Mouse (Mus musculus) brain, embryonic 14.5 days (tissue): ENCODE results near the gene Dsp.

Experiments used
- CTCF ChIP-seq: fragments of 200-500 bp; IDR thresholded peaks from 2 replicates; pipeline ENCODE4 v1.5.1; 2012; ENCODE audit warnings: inconsistent platforms, mild to moderate bottlenecking, moderate library complexity, borderline replicate concordance; ENCODE audit not compliant: insufficient read depth, insufficient read length; ENCODE audit errors: extremely low read depth
- POLR2A ChIP-seq: fragments of 200-500 bp; IDR thresholded peaks from 2 replicates; pipeline ENCODE4 v1.6.1; 2012; ENCODE audit warnings: mild to moderate bottlenecking, inconsistent platforms, borderline replicate concordance; ENCODE audit not compliant: poor library complexity, insufficient read depth, insufficient read length, severe bottlenecking; ENCODE audit errors: extremely low read depth

- no peak for TF ChIP-seq CTCF
- no peak for TF ChIP-seq POLR2A
Observed at GRCm38 (mm10) chr13:38123666-38124065, 27.4 kb upstream of the Dsp start.
